Mouse (Mus musculus) midbrain, embryonic 14.5 days (tissue): ENCODE results near the gene Zbtb38. TPM values are rescaled to one million over a fixed set of nuclear protein-coding genes. Genes with fewer than 3 reads are reported as not detected.
A peak's percentile ranks its signal among the peaks of the same experiment; 100 is the strongest.

Experiments
- ATAC-seq: fragments of 200-750 bp; cut with Nextera tagmentation; 2 replicates; pipeline ENCODE4 v1.8.0; 2017; ENCODE audit warnings: moderate number of reproducible peaks, moderate library complexity; ENCODE audit not compliant: low FRiP score, low TSS enrichment
- DNase-seq: peaks from one replicate; pipeline ENCODE4 v3.0.0-alpha.2; 2015
- H3K27ac ChIP-seq: fragments of 300-500 bp; sonication (generic); replicated peaks from 2 replicates; pipeline ENCODE4 v1.5.1; 2014; ENCODE audit warnings: mild to moderate bottlenecking, low read depth, low read length, moderate library complexity
- H3K27me3 ChIP-seq: fragments of 300-500 bp; sonication (generic); 2 replicates; pipeline ENCODE4 v1.6.1; 2014; ENCODE audit warnings: low read length, control low read depth, mixed read lengths; ENCODE audit not compliant: control insufficient read depth, insufficient read depth
- H3K36me3 ChIP-seq: fragments of 300-500 bp; sonication (generic); 2 replicates; pipeline ENCODE4 v1.6.1; 2014; ENCODE audit warnings: low read length, control low read depth; ENCODE audit not compliant: control insufficient read depth, insufficient read depth
- H3K4me1 ChIP-seq: fragments of 300-500 bp; sonication (generic); 2 replicates; pipeline ENCODE4 v1.6.1; 2014; ENCODE audit warnings: mild to moderate bottlenecking, antibody characterized with exemption, low read length, control low read depth; ENCODE audit not compliant: control insufficient read depth, insufficient read depth
- H3K4me2 ChIP-seq: fragments of 300-500 bp; sonication (generic); 2 replicates; pipeline ENCODE4 v1.6.1; 2014; ENCODE audit warnings: mild to moderate bottlenecking, low read length, moderate library complexity
- H3K4me3 ChIP-seq: fragments of 300-500 bp; sonication (generic); replicated peaks from 2 replicates; pipeline ENCODE4 v1.5.1; 2014; ENCODE audit warnings: low read depth, low read length
- H3K9ac ChIP-seq: fragments of 300-500 bp; sonication (generic); replicated peaks from 2 replicates; pipeline ENCODE4 v1.6.1; 2014; ENCODE audit warnings: mild to moderate bottlenecking, low read length, moderate library complexity
- H3K9me3 ChIP-seq: fragments of 300-500 bp; sonication (generic); 2 replicates; pipeline ENCODE4 v1.6.1; 2016; ENCODE audit warnings: low read length, control low read depth, mixed read lengths; ENCODE audit not compliant: control insufficient read depth
- WGBS: fragments of 180-500 bp; shearing (Covaris S2); extraction: QIAGEN DNeasy Blood & Tissue Kit; methylation state at CpG from one replicate; pipeline ENCODE4 v1.1.7; 2014; 5-methylcytosine and 5-hydroxymethylcytosine counted together
- polyA plus RNA-seq: library from polyadenylated mRNA; unstranded; fragments of >200 nt; fragmentation: Nextera tagmentation; extraction: Ambion mirVana; gene quantifications from 2 replicates; pipeline ENCODE4 v1.2.1, GENCODE M21; 2014

Zbtb38 gene
- polyA plus RNA-seq, 1 experiment from 2014 or later: 55.1 TPM

GRCm38 (mm10) chr9:96740712-96741364, 11.8 kb downstream of the Zbtb38 start:
- no peak for ATAC-seq
- no peak overlapping the region for H3K9ac ChIP-seq
- H3K9me3 ChIP-seq: no peaks in the 10 kb centered on the region
- peak; percentile 47 for DNase-seq
- no peaks in the 10 kb centered on the region for H3K36me3 ChIP-seq
- no peaks in the 10 kb centered on the region for H3K27me3 ChIP-seq
- peaks cover 13% of the 10 kb centered on the region for H3K4me1 ChIP-seq
- WGBS: 57% methylated on average over 15 of the region's 15 CpGs
- peak overlapping the region; percentile 32; the same call in 1 of the 2 replicates for H3K27ac ChIP-seq
- H3K4me2 ChIP-seq: peak overlapping the region; percentile 16; the same call in 1 of the 2 replicates
- H3K4me3 ChIP-seq: no peak overlapping the region

- no peak for DNase-seq
- Histone ChIP-seq H3K27me3 (no peaks in the 10 kb centered on the region), H3K4me1 (peaks cover 18% of the 10 kb centered on the region), H3K4me2 (no peak overlapping the region), H3K9me3 (no peaks in the 10 kb centered on the region), H3K36me3 (no peaks in the 10 kb centered on the region), H3K4me3 (no peak overlapping the region), H3K27ac (no peak overlapping the region), H3K9ac (no peak overlapping the region)
- no peak for ATAC-seq
- 91% methylated on average over 22 of the region's 22 CpGs for WGBS
Measured at GRCm38 (mm10) chr9:96739808-96740711, 12.6 kb downstream of the Zbtb38 start.

GRCm38 (mm10) chr9:96738563-96739355, 13.9 kb downstream of the Zbtb38 start:
- WGBS: 83% methylated on average over 13 of the region's 13 CpGs
- H3K27me3 ChIP-seq: no peaks in the 10 kb centered on the region
- H3K4me3 ChIP-seq: no peak overlapping the region
- H3K4me1 ChIP-seq: peaks cover 27% of the 10 kb centered on the region
- no peak overlapping the region for H3K9ac ChIP-seq
- no peak overlapping the region for H3K4me2 ChIP-seq
- no peak for ATAC-seq
- no peaks in the 10 kb centered on the region for H3K9me3 ChIP-seq
- no peak overlapping the region for H3K27ac ChIP-seq
- H3K36me3 ChIP-seq: no peaks in the 10 kb centered on the region
- DNase-seq: no peak

GRCm38 (mm10) chr9:96735946-96736345, 16.7 kb downstream of the Zbtb38 start:
- peak overlapping the region; percentile 66 for H3K27ac ChIP-seq

GRCm38 (mm10) chr9:96733425-96733717, 19.3 kb downstream of the Zbtb38 start:
- no peaks in the 10 kb centered on the region for H3K27me3 ChIP-seq
- H3K4me3 ChIP-seq: peak overlapping the region; percentile 41
- H3K4me1 ChIP-seq: peaks cover 28% of the 10 kb centered on the region
- peak overlapping the region; percentile 97 for H3K27ac ChIP-seq
- no peak for ATAC-seq
- H3K36me3 ChIP-seq: no peaks in the 10 kb centered on the region
- 89% methylated on average over 4 of the region's 4 CpGs for WGBS
- peak overlapping the region; percentile 53 for H3K4me2 ChIP-seq
- no peaks in the 10 kb centered on the region for H3K9me3 ChIP-seq
- peak overlapping the region; percentile 75 for H3K9ac ChIP-seq
- DNase-seq: no peak

More at GRCm38 (mm10) chr9:96735946-96736345, 16.7 kb downstream of the Zbtb38 start:
- Histone ChIP-seq H3K9ac (no peak overlapping the region), H3K4me2 (no peak overlapping the region), H3K4me1 (peaks cover 27% of the 10 kb centered on the region), H3K27me3 (no peaks in the 10 kb centered on the region), H3K4me3 (no peak overlapping the region), H3K9me3 (no peaks in the 10 kb centered on the region), H3K36me3 (no peaks in the 10 kb centered on the region)
- 43% methylated on average over 4 of the region's 4 CpGs for WGBS
- DNase-seq (peak; percentile 52), ATAC-seq (no peak)

- peak overlapping the region; percentile 75 for H3K9ac ChIP-seq
- WGBS: 45% methylated on average over 17 of the region's 17 CpGs
- peak overlapping the region; percentile 53 for H3K4me2 ChIP-seq
- H3K4me1 ChIP-seq: peaks cover 34% of the 10 kb centered on the region
- H3K4me3 ChIP-seq: peak overlapping the region; percentile 41
- ATAC-seq (peak; percentile 38; the same call in 1 of the 2 replicates), DNase-seq (peak; percentile 81)
- H3K36me3 ChIP-seq: no peaks in the 10 kb centered on the region
- no peaks in the 10 kb centered on the region for H3K9me3 ChIP-seq
- no peaks in the 10 kb centered on the region for H3K27me3 ChIP-seq
- H3K27ac ChIP-seq: peak overlapping the region; percentile 97
Measured at GRCm38 (mm10) chr9:96732644-96733424, 19.8 kb downstream of the Zbtb38 start.

- H3K4me2 ChIP-seq: peak overlapping the region; percentile 53
- peak overlapping the region; percentile 41 for H3K4me3 ChIP-seq
- peak; percentile 83 for DNase-seq
- no peaks in the 10 kb centered on the region for H3K9me3 ChIP-seq
- peak; percentile 78 for ATAC-seq
- peaks cover 42% of the 10 kb centered on the region for H3K4me1 ChIP-seq
- peak overlapping the region; percentile 75 for H3K9ac ChIP-seq
- no peaks in the 10 kb centered on the region for H3K27me3 ChIP-seq
- no peaks in the 10 kb centered on the region for H3K36me3 ChIP-seq
- H3K27ac ChIP-seq: peak overlapping the region; percentile 97
- 16% methylated on average over 14 of the region's 14 CpGs for WGBS
Measured at GRCm38 (mm10) chr9:96731961-96732511, 20.6 kb downstream of the Zbtb38 start.
